Mouse (Mus musculus): ENCODE measurements at regions not wholly inside any gene's neighbourhood (a gene's known extent, or its start where the extent isn't known, plus 50 kb on each side); places are given as distances from the start of the nearest gene placed in this dataset.

DNA sequence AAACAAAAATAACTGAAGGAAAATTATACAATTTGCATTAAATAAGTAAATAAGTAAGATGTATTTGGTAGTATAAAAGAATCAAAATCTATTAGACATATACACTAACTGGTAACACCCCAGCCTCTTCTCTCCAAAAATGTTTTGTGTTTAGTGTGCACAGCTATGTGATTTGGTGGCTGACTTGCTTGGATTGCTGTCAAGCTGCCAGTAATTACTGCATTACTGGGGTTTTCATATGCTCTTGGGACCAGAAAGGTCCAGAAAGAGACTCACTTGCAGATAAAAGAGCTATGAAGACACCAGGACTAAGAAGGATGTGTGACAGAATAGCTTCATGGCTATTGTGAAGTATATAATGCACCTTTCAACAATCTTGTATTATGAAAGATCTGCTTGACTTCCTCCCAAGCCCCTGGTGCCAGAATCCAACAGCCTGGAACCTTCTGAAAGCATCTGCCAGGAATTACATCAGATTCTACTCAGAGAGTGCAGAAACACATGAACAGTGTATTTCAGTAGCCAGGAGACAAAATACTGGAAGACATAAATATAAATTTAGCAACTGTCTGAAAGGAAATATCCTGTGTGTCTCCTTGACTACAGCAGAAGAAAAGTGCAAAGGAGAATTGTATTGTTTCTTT is 5132.6 kb downstream of the 9330182O14Rik start:
- in situ Hi-C loops (cut with MboI, MseI) = no loop called here

- in situ Hi-C loops (cut with MboI, MseI) = no loop called here
These were observed 5139.5 kb downstream of the 9330182O14Rik start for GRCm38 (mm10) chr15:45273677-45274076.

DNA sequence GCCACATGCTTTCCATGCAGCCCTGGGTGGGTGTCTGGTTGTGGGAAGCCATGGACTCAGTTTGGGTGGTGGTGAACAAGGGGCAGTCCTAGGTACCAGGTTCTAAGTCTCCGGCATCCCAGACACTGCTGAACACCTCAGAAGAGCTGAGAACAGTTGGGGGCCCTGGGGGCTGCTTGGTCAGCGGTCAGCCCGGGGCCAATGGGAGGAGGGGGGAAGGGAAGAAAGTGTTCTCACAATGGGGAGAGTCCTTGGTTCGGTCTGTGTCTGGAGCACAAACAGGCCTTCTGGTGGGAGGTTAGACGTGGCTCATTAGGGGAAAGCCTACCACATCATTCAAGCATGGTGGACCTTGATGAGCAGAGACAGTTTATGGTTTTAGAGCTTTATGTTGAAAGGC is 5187.5 kb downstream of the 9330182O14Rik start:
- in situ Hi-C loops (cut with MboI, MseI) = loop anchor here in 1 of 2 experiments (10.0 kb wide), 1 partner anchor 1613 kb away; no protein-coding TSS in a partner anchor

DNA sequence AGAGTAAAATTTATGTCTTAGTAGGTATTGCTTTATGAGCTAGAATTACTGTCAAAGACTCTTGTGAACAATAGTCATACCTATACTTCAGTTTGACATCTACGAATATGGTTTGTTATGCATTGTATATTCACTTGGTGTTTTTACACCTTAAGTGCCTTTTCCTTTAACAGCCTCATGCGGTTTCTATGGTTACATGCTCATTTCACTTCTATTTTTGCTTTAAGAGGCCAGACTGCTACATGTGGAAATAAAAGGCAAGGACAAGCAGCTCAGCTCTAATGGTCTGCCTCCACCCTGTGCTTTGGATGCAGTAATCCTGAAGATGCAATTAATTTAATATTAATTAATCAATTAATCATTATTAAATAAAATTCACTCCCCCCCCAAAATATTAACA is 5216.3 kb downstream of the 9330182O14Rik start:
- in situ Hi-C loops (cut with MboI, MseI) = no loop called here

All from T-helper 17 cell (primary cell).